Mouse (Mus musculus): ENCODE results near the gene D8Ertd738e.

D8Ertd738e gene

GRCm38 (mm10) chr8:84202938-84203917 lies 46.3 kb downstream of the D8Ertd738e start:
- peak; percentile 80 for DNase-seq (ENCODE audit: low read depth, low spot score)

- DNase-seq (ENCODE audit: low read depth, low spot score): no peak
Measured at GRCm38 (mm10) chr8:84202466-84202865, 47.1 kb downstream of the D8Ertd738e start.

GRCm38 (mm10) chr8:84201545-84202245 lies 47.8 kb downstream of the D8Ertd738e start:
- DNase-seq (ENCODE audit: low read depth, low spot score): no peak

- peak; percentile 56 for DNase-seq (ENCODE audit: low read depth, low spot score)
Measured at GRCm38 (mm10) chr8:84200652-84201544, 48.6 kb downstream of the D8Ertd738e start.

GRCm38 (mm10) chr8:84200126-84200555 lies 49.4 kb downstream of the D8Ertd738e start:
- DNase-seq (ENCODE audit: low read depth, low spot score): no peak

GRCm38 (mm10) chr8:84199348-84200125 lies 50.0 kb downstream of the D8Ertd738e start:
- no peak for DNase-seq (ENCODE audit: low read depth, low spot score)

- no peak for DNase-seq (ENCODE audit: low read depth, low spot score)
Measured at GRCm38 (mm10) chr8:84198871-84199270, 50.6 kb downstream of the D8Ertd738e start.

- DNase-seq (ENCODE audit: low read depth, low spot score): peak; percentile 92
Measured at GRCm38 (mm10) chr8:84197922-84198774, 51.4 kb downstream of the D8Ertd738e start.

GRCm38 (mm10) chr8:84197141-84197921 lies 52.2 kb downstream of the D8Ertd738e start:
- peak; percentile 75 for DNase-seq (ENCODE audit: low read depth, low spot score)

Data from ZHBTc4 (cell line).